In genomic region chr11:68897120-68897519, GRCm38 (mm10) we compare ENCODE assay signal across 9 mouse cellular contexts. TPM values are rescaled to one million over a fixed set of nuclear protein-coding genes. Genes with fewer than 3 reads are reported as not detected.
DNase-seq lines count a peak whose midpoint lies in the region; ATAC-seq and TF ChIP-seq lines count a peak whose summit lies in the region.
"Had no signal": no experiment of that assay in that cellular context is flagged by ENCODE, and none has a peak within 500 bp of the region (broad histone marks: within the 10 kb centered on the region; RNA-seq: fewer than 3 reads in every experiment).

No protein-coding gene starts in this region.

- WGBS in spleen, adult 2 months = 67% methylated on average over 4 of the region's 4 CpGs
- WGBS in intestine, embryonic 15.5 days = 46% methylated on average over 4 of the region's 4 CpGs

- 0 out of 2 replicates have a peak, but pooled peaks cover 2% of the 10 kb centered on the region for H3K27me3 ChIP-seq in spleen, adult 2 months (ENCODE audit: control insufficient read depth, insufficient read depth, low read length)
- no peaks in the 10 kb centered on the region for H3K27me3 ChIP-seq in intestine, embryonic 15.5 days (replicated peaks)

- H3K36me3 ChIP-seq in spleen, adult 2 months (ENCODE audit: control insufficient read depth, insufficient read depth, low read length) = no peaks in the 10 kb centered on the region
- H3K36me3 ChIP-seq in intestine, embryonic 15.5 days = no peaks in the 10 kb centered on the region

- no peak overlapping the region for H3K4me3 ChIP-seq in spleen, adult 2 months (ENCODE audit: extremely low read depth, insufficient read depth, insufficient read length)
- no peak overlapping the region for H3K4me3 ChIP-seq in intestine, embryonic 15.5 days (replicated peaks)

- H3K27ac ChIP-seq in spleen, adult 2 months (ENCODE audit: insufficient read depth, low read length) = no peak overlapping the region
- no peak overlapping the region for H3K27ac ChIP-seq in intestine, embryonic 15.5 days

- no peaks in the 10 kb centered on the region for H3K9me3 ChIP-seq in intestine, embryonic 15.5 days

- TF ChIP-seq CTCF in spleen, adult 2 months (IDR thresholded peaks at IDR 0.05; ENCODE audit: extremely low read depth, insufficient read depth, insufficient read length, insufficient replicate concordance) = peak; percentile 25; the same call in 1 of the 2 replicates

- H3K4me2 ChIP-seq in intestine, embryonic 15.5 days (replicated peaks) = no peak overlapping the region

- no peak for TF ChIP-seq POLR2A in spleen, adult 2 months (IDR thresholded peaks at IDR 0.05; ENCODE audit: low read depth, low read length)

- peaks cover 2% of the 10 kb centered on the region; the same call in 1 of the 2 replicates for H3K4me1 ChIP-seq in spleen, adult 2 months (ENCODE audit: control insufficient read depth, insufficient read depth, insufficient read length)
- H3K4me1 ChIP-seq in intestine, embryonic 15.5 days (replicated peaks) = 0 out of 2 replicates have a peak, but pooled peaks cover 4% of the 10 kb centered on the region

- ATAC-seq in intestine, embryonic 15.5 days = no peak

- no peak overlapping the region for H3K9ac ChIP-seq in intestine, embryonic 15.5 days

- DNase-seq in cerebellum, adult 9-11 months = peak; percentile 30
- DNase-seq in cerebellum, adult 11-12 months = no peak
- DNase-seq in urinary bladder, postnatal 14 days (ENCODE audit: low spot score) = peak; percentile 24
- no peak for DNase-seq in urinary bladder, postnatal 4 days (ENCODE audit: low spot score in 2 of 2)
- DNase-seq in liver = peak; percentile 53
- peak; percentile 37 to 62 for DNase-seq in spleen, adult 2 months (ENCODE audit: low read depth in 1 of 2, low spot score in 2 of 2)
- DNase-seq in layer of hippocampus, adult 11-12 months (ENCODE audit: low spot score) = no peak

RNA-seq across cellular contexts. Expression of gene Rpl26, which starts 4.3 kb away (rescaled TPM):
- polyA plus RNA-seq in spleen, adult 2 months (2012; rRNA removed) = 681 and 695 TPM in 2 replicates
- polyA plus RNA-seq in intestine, embryonic 15.5 days (2015; fragmentation: Nextera tagmentation; extraction: Ambion mirVana) = 1,017 and 1,034 TPM in 2 replicates

RNA-seq across cellular contexts. Expression of gene Rnf222, which starts 8.8 kb away (rescaled TPM):
- 0.04 and 0.06 TPM in 2 replicates for polyA plus RNA-seq in spleen, adult 2 months (2012; rRNA removed)
- polyA plus RNA-seq in intestine, embryonic 15.5 days (2015; fragmentation: Nextera tagmentation; extraction: Ambion mirVana) = 0.06 and 0.10 TPM in 2 replicates
- polyA plus RNA-seq: neural tube, embryonic 14.5 days had no signal

RNA-seq across cellular contexts. Expression of gene Ndel1, which starts 25.5 kb away (rescaled TPM):
- polyA plus RNA-seq in spleen, adult 2 months (2012; rRNA removed) = 23.0 and 28.8 TPM in 2 replicates
- 69.1 and 69.5 TPM in 2 replicates for polyA plus RNA-seq in intestine, embryonic 15.5 days (2015; fragmentation: Nextera tagmentation; extraction: Ambion mirVana)

RNA-seq across cellular contexts. Expression of gene Odf4, which starts 29.8 kb away (rescaled TPM):
- polyA plus RNA-seq in spleen, adult 2 months (2012; rRNA removed) = not detected in 2 replicates
- not detected in 2 replicates for polyA plus RNA-seq in intestine, embryonic 15.5 days (2015; fragmentation: Nextera tagmentation; extraction: Ambion mirVana)

Comparison
In these comparisons a context has a peak if more than half of its experiments do, and no peak if none do; other contexts are left out.
1. DNase-seq: peak in cerebellum, adult 9-11 months (single experiment), urinary bladder, postnatal 14 days (single experiment), liver (single experiment) and spleen, adult 2 months (2 of 2); none in cerebellum, adult 11-12 months (single experiment), urinary bladder, postnatal 4 days (0 of 2) and layer of hippocampus, adult 11-12 months (single experiment).